Mouse (Mus musculus): ENCODE measurements around the gene Sh2b3. TPM values are rescaled to one million over a fixed set of nuclear protein-coding genes. Genes with fewer than 3 reads are reported as not detected.
A peak's percentile ranks its signal among the peaks of the same experiment; 100 is the strongest.

Sh2b3 gene
- polyA plus RNA-seq, 1 experiment from 2014 or later = 11.8 TPM

GRCm38 (mm10) chr5:121808202-121808601 is 29.2 kb downstream of the Sh2b3 start:
- no peak overlapping the region for H3K4me3 ChIP-seq (ENCODE audit: low read depth, low read length)
- ATAC-seq = no peak
- H3K9ac ChIP-seq (ENCODE audit: low read depth, low read length) = no peak overlapping the region
- TF ChIP-seq CTCF (IDR thresholded peaks at IDR 0.05; ENCODE audit: low read depth) = no peak
- peaks cover 62% of the 10 kb centered on the region for H3K36me3 ChIP-seq (ENCODE audit: control insufficient read depth, insufficient read depth)
- H3K27ac ChIP-seq (ENCODE audit: low read depth, low read length) = no peak overlapping the region
- no peaks in the 10 kb centered on the region for H3K9me3 ChIP-seq (ENCODE audit: control insufficient read depth)
- no peaks in the 10 kb centered on the region for H3K27me3 ChIP-seq (replicated peaks; ENCODE audit: control insufficient read depth, insufficient read depth, low read length)
- H3K4me1 ChIP-seq (replicated peaks; ENCODE audit: control insufficient read depth, insufficient read depth, low read length) = no peaks in the 10 kb centered on the region
- no peak overlapping the region for H3K4me2 ChIP-seq (replicated peaks; ENCODE audit: low read depth)
- WGBS = 79% methylated on average over 2 of the region's 2 CpGs

GRCm38 (mm10) chr5:121807186-121807585 is 30.3 kb downstream of the Sh2b3 start:
- Histone ChIP-seq H3K27ac (ENCODE audit: low read depth, low read length) (no peak overlapping the region), H3K36me3 (ENCODE audit: control insufficient read depth, insufficient read depth) (peaks cover 62% of the 10 kb centered on the region), H3K4me2 (replicated peaks; ENCODE audit: low read depth) (no peak overlapping the region), H3K9me3 (ENCODE audit: control insufficient read depth) (no peaks in the 10 kb centered on the region), H3K27me3 (replicated peaks; ENCODE audit: control insufficient read depth, insufficient read depth, low read length) (no peaks in the 10 kb centered on the region), H3K4me1 (replicated peaks; ENCODE audit: control insufficient read depth, insufficient read depth, low read length) (no peaks in the 10 kb centered on the region), H3K9ac (ENCODE audit: low read depth, low read length) (no peak overlapping the region), H3K4me3 (ENCODE audit: low read depth, low read length) (no peak overlapping the region)
- no peak for TF ChIP-seq CTCF (IDR thresholded peaks at IDR 0.05; ENCODE audit: low read depth)
- 72% methylated on average over 3 of the region's 3 CpGs for WGBS
- ATAC-seq = no peak

GRCm38 (mm10) chr5:121798447-121798846 is 39.0 kb downstream of the Sh2b3 start:
- peak; percentile 27; the same call in 1 of the 2 replicates for TF ChIP-seq CTCF (IDR thresholded peaks at IDR 0.05; ENCODE audit: low read depth)
- no peak overlapping the region for H3K4me2 ChIP-seq (replicated peaks; ENCODE audit: low read depth)
- no peak for ATAC-seq
- no peak overlapping the region for H3K9ac ChIP-seq (ENCODE audit: low read depth, low read length)
- H3K4me1 ChIP-seq (replicated peaks; ENCODE audit: control insufficient read depth, insufficient read depth, low read length) = no peaks in the 10 kb centered on the region
- peaks cover 82% of the 10 kb centered on the region for H3K36me3 ChIP-seq (ENCODE audit: control insufficient read depth, insufficient read depth)
- no peaks in the 10 kb centered on the region for H3K27me3 ChIP-seq (replicated peaks; ENCODE audit: control insufficient read depth, insufficient read depth, low read length)
- H3K9me3 ChIP-seq (ENCODE audit: control insufficient read depth) = no peaks in the 10 kb centered on the region
- no peak overlapping the region; the same call in 1 of the 2 replicates for H3K27ac ChIP-seq (ENCODE audit: low read depth, low read length)
- WGBS = 98% methylated on average over 2 of the region's 2 CpGs
- H3K4me3 ChIP-seq (ENCODE audit: low read depth, low read length) = no peak overlapping the region

GRCm38 (mm10) chr5:121795800-121796199 is 41.6 kb downstream of the Sh2b3 start:
- no peak for ATAC-seq
- no peak overlapping the region for H3K4me2 ChIP-seq (replicated peaks; ENCODE audit: low read depth)
- 81% methylated on average over 3 of the region's 3 CpGs for WGBS

GRCm38 (mm10) chr5:121791026-121791425 is 46.4 kb downstream of the Sh2b3 start:
- Histone ChIP-seq H3K9ac (ENCODE audit: low read depth, low read length) (no peak overlapping the region), H3K4me3 (ENCODE audit: low read depth, low read length) (no peak overlapping the region), H3K27me3 (replicated peaks; ENCODE audit: control insufficient read depth, insufficient read depth, low read length) (no peaks in the 10 kb centered on the region), H3K27ac (ENCODE audit: low read depth, low read length) (no peak overlapping the region), H3K9me3 (ENCODE audit: control insufficient read depth) (no peaks in the 10 kb centered on the region), H3K4me1 (replicated peaks; ENCODE audit: control insufficient read depth, insufficient read depth, low read length) (no peaks in the 10 kb centered on the region), H3K36me3 (ENCODE audit: control insufficient read depth, insufficient read depth) (peaks cover 54% of the 10 kb centered on the region), H3K4me2 (replicated peaks; ENCODE audit: low read depth) (no peak overlapping the region)
- ATAC-seq = no peak
- TF ChIP-seq CTCF (IDR thresholded peaks at IDR 0.05; ENCODE audit: low read depth) = peak; percentile 31; the same call in 1 of the 2 replicates
- whole genome bisulfite sequencing = 93% methylated on average over 5 of the region's 5 CpGs

More at GRCm38 (mm10) chr5:121795800-121796199, 41.6 kb downstream of the Sh2b3 start:
- Histone ChIP-seq H3K9me3 (ENCODE audit: control insufficient read depth) (no peaks in the 10 kb centered on the region), H3K4me3 (ENCODE audit: low read depth, low read length) (no peak overlapping the region), H3K27ac (ENCODE audit: low read depth, low read length) (no peak overlapping the region), H3K9ac (ENCODE audit: low read depth, low read length) (no peak overlapping the region), H3K4me1 (replicated peaks; ENCODE audit: control insufficient read depth, insufficient read depth, low read length) (no peaks in the 10 kb centered on the region), H3K36me3 (ENCODE audit: control insufficient read depth, insufficient read depth) (peaks cover 69% of the 10 kb centered on the region), H3K27me3 (replicated peaks; ENCODE audit: control insufficient read depth, insufficient read depth, low read length) (no peaks in the 10 kb centered on the region)
- TF ChIP-seq CTCF (IDR thresholded peaks at IDR 0.05; ENCODE audit: low read depth) = peak; percentile 55

- WGBS = 52% methylated on average over 10 of the region's 10 CpGs
Measured at GRCm38 (mm10) chr5:121783862-121784500, 53.5 kb downstream of the Sh2b3 start.

More at GRCm38 (mm10) chr5:121783862-121784500, 53.5 kb downstream of the Sh2b3 start:
- no peaks in the 10 kb centered on the region for H3K4me1 ChIP-seq (replicated peaks; ENCODE audit: control insufficient read depth, insufficient read depth, low read length)
- no peaks in the 10 kb centered on the region for H3K27me3 ChIP-seq (replicated peaks; ENCODE audit: control insufficient read depth, insufficient read depth, low read length)
- TF ChIP-seq CTCF (IDR thresholded peaks at IDR 0.05; ENCODE audit: low read depth) = peak; percentile 53
- peaks cover 43% of the 10 kb centered on the region for H3K36me3 ChIP-seq (ENCODE audit: control insufficient read depth, insufficient read depth)
- H3K9me3 ChIP-seq (ENCODE audit: control insufficient read depth) = no peaks in the 10 kb centered on the region
- no peak for ATAC-seq
- no peak overlapping the region for H3K4me3 ChIP-seq (ENCODE audit: low read depth, low read length)
- H3K27ac ChIP-seq (ENCODE audit: low read depth, low read length) = peak overlapping the region; percentile 41; the same call in 1 of the 2 replicates
- H3K9ac ChIP-seq (ENCODE audit: low read depth, low read length) = no peak overlapping the region
- H3K4me2 ChIP-seq (replicated peaks; ENCODE audit: low read depth) = no peak overlapping the region
